Mouse (Mus musculus) CD4-positive helper T cell, adult 2 months (primary cell): Measurements from ENCODE around the gene Mef2b.
"Not testable (repeated sequence)": the region's sequence is repeated elsewhere in the genome, so short reads cannot be mapped to it uniquely, and the experiment has no call there.

Experiments used
- DNase-seq: peaks from one replicate; pipeline ENCODE4 v3.0.0-alpha.2; 2012; ENCODE audit warnings: low read depth, missing footprints, low spot score

The Mef2b gene

DNA sequence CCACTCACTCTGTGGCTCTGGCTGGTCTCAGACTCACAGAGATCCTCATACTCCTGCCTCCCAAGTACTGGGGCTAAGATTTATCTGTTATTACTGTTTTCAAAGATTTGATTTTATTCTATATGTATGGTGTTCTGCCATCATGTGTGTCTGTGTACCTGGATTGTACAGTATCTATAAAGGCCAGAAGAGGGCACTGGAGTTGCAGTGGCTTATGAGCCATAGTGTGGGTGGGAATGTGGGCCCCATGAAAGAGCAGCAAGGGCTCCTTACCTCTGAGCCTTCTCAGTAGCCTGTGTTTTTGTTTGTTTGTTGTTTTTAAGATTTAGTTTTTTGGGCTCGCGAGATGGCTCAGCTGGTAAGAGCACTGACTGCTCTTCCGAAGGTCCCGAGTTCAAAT, 39.6 kb downstream of the Mef2b start:
- DNase-seq, result peak; percentile 34

DNA sequence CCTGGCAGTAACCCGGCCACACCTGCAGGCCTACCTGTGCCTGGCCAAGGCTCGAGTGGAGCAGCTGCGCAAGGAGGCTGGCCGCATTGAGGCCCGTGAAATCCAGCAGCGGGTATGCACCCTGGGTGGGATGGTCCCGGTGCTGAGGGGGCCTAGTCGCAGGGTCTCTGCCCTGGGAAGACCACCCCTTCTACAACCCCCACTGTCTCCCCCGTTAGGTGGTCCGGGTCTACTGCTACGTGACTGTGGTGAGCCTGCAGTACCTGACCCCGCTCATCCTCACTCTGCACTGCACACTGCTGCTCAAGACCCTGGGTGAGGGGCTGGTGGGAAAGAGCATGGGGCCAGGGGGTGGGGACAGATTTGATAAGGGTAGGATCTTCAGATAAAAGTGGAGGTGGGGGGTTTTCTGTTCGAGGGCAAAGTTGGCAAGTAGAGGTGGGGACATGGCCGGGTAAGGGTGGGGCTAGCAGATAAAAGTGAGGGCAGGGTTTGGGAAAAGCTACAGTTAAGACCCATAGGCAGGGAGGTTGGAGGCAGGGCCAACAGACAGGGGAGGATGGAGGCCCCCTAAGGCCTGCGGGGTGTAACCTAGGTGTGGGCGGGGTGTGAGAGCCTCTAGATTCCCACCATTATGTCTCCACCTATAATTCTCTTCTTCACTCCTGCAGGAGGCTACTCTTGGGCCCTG, 41.8 kb downstream of the Mef2b start:
- DNase-seq, result no peak

DNA sequence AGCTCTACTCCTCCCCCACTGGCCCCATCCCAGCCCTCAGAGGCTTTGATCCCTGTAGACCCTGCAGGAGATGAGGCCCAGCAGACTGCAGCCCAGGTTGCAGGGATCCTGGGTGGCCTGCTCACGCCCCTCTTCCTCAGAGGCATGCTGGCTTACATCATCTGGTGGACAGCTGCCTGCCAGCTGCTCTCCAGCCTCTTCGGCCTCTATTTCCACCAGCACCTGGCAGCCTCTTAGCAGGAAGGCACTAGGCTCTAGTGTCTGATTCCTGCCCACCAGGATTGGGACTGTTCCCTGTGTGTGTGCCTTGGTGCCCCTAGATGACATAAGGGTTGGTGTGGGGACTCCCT, 42.4 kb downstream of the Mef2b start:
- no peak for DNase-seq

DNA sequence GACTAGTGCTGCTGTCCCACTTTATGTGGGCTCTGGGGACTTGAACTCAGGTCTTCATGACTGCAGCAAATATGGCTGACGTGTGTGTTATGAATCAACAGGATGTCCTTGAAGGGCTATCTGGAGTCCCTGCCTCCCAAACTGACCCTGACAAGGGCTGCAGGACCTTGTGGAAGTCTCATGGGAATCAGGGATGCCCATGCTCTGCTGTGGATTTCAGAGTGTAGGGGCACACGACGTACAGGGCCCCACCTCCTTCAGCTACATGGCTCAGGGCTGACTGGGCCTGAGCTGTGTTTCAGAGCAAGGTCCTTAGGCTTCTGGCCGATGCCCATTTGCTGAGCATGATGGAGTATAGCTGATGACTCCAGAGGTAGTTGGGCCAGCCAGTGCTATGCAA, 43.7 kb downstream of the Mef2b start:
- no peak for DNase-seq

DNA sequence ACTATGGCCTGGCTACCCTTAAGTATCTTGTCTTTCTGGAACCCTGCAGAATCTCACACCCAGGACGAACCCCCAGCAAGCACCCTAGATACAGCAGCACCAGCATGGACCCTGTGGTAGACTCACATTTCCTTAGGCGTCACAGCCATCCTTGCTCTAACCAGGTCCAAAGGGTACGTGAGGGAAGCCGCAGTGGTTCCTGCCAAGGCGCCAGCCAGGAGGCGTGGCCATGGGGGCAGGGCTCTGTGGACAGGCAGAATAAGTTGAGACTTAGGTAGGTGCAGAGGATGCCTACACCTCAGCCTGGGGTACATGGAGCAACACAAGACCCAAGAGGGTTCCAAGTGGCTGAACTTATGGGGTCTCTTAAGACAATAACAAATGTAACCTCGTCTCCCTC, 49.2 kb downstream of the Mef2b start:
- no peak for DNase-seq

DNA sequence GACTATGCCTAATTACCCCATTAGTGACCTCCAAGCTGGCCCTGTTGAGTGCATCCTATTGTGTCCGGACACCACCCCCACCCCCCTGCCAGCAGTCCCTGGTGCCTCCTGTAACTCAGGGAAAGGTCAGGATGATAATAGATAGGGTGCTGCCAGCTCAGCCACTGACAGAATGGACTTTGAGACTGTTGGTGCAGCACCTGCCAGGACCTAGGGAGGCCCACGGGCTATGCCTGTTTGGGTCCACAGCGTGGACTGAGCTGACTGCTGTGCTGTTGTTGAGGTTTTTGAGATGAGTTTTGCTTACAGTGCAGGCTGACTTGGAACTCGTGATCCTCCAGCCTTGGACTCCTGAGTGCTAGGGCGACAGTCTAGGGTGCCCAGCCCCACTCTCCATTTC, 53.7 kb downstream of the Mef2b start:
- DNase-seq, result no peak

DNA sequence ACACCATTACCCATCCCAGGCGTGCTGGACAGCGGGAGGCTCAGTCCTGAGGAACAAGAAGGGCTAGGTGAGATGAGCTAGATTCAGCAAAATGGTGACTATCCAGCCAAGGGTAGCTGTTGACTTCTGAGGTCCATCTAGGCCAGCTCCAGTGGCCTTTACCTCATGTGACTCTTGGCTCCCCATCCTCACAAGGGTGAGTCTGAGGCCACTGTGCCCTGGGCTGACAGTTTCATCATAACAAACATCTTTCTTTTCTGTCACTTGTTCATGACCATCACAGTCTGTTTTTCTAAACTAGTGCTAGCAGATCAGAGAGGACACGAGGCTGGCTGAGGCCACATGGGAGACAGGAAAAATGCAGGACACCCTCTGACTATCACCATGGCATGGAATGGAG, 54.7 kb downstream of the Mef2b start:
- DNase-seq, result no peak

DNA sequence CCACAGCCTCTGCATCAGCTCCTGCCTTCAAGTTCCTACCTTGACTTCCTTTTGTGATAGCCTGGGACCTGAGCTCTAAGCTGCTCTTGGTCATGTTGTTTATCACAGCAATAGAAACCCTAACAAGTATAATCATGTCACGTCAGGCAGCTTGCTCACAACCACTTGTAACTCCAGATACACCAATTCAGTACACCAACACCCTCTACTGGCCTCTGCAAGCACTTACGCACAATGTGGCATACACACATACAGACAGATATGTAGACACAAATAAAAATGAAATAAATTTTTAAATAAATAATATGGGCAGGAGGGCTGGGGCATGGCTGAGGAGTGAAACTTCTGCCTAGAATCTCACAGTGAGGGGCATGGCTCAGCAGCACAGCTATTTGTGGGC, 56.3 kb downstream of the Mef2b start:
- DNase-seq, result no peak

DNA sequence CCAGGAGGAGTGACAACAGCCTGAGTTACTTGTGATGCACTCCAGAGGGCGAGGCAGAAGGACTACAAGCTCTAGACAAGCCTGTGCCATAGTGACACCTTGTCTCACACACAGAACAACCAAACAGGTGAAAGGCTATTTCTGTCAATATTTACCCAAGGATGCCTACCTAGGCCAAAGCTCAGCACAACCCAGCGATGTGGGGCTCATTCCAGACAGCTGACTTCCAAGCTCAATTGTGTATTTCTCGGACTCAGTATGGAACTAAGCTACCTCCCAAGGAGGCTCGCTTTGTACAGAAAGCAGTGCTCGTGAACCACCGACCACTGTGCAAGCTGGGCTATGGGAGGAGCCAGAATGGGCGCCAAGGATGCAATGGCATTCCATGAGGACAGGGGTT, 58.1 kb downstream of the Mef2b start:
- no peak for DNase-seq

DNA sequence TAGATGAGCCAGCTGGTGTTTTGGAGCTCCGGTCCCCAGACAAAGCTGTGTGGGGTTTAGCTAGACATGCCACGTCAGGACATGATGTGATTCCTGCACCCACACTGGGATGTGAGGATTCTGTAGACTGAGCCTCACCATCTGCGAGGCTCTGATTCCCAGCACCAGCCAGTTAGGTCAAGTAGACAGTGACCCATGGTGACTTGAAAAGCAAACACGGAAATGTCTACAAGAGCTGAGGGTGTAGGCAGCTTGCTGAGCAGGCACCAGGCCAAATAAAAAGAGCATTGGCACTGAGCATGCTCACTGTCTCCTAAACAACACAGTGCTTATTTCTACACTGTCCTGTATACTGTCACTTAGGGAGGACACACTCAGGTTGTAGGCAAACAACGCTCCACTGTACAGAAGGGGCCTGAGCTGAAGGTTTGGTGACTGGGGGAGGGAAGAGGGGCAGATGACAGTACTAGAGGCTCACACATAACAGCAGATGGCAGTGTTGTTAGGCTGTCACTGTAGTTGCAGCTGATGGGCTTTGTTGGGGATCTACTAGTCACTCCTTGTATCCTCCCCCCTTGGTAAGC, 60.7 kb downstream of the Mef2b start:
- no peak for DNase-seq

DNA sequence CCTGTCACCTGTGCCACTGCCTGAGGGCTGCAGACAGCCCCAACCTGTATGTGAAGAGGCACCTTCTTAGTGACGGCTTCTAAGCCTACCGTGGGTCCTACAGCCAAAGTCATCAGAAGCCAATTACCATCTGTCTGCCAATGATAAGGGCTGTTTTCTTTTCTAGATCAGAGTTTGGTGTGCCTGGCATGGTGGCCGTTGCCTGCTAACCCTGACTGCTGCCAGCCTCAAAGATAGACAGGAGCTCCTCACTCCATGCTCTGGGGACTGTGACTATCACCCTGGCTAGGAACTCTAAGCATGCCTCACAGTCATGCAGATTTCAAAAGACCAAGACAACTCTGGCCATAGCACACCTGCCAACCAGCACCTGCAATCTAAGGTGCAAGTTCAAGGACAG, 61.9 kb downstream of the Mef2b start:
- no peak for DNase-seq

DNA sequence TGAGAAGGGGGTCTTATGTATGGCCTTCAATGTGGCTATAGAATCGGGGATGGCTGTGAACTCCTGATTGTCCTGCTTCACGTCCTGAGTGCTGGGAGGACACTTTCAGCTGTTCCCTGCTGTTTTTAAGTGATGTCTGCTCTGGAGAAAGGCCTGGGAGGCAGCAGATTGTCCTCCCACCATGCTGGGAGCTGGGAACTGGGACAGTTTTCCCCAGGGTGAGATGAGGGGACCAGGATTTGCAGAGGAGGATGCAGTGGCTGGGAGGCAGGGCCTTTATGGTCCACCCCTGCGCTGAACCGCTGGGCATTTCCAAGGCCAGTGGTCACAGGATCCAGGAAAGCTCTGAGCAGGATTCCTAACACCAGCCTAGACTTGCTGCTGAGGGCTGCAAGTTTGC, 63.6 kb downstream of the Mef2b start:
- no peak for DNase-seq

DNA sequence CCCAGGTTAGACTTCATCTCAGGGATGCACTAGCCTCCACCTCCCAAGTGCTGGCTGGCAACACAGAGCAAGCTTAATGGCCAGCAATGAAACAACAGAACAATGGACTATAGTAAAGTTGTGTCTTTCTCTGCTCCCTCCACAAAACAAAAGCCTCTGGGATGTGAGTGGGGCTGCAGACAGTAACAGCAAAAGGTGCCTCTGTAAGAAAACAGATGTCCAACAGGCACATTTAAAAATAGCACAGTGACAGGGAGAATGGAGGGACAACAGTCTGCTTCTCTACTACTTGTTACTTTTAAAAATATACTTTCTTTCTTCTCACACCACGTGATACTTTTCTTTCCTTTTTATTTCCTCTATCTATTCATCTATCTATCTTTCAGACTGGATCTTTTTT, 65.2 kb downstream of the Mef2b start:
- no peak for DNase-seq

DNA sequence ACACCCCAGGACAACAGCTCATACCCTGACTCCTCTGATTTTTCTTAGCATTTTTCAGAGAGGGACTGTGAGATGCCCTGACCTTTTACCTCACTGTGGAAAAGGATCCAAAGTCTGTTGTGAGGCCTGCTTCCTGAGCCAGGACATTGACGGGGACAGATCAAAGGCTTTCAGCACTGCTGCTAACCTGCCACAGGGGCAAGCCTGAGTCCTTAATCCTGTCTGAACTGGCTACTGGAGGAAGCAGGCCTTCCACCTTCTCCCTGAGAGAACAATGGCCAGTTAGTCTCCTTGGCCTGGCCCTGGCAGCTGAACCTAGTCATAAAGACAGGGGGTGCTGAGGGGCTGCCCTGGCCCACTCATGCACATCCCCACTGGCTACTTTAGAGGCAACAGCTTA, 68.6 kb downstream of the Mef2b start:
- no peak for DNase-seq

DNA sequence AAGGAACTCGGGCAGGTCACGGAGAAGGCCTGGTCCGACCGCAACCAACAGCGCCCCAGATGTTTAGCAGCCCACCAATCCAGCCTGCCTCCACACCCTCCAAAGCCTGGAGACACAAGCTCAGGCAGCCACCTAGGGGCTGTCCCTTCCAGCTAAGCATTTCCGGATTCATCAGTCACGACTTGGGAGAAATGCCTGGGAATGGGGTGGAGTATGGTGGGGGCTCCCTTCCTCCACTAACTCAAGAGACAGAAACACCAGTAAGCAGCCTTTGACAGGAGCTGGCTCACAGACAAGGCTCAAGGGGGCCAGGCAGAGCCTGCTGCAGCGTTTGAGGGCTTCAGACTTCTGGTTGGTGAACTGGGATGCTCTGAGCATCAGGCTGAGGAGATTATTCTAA, 71.0 kb downstream of the Mef2b start:
- DNase-seq, result no peak

DNA sequence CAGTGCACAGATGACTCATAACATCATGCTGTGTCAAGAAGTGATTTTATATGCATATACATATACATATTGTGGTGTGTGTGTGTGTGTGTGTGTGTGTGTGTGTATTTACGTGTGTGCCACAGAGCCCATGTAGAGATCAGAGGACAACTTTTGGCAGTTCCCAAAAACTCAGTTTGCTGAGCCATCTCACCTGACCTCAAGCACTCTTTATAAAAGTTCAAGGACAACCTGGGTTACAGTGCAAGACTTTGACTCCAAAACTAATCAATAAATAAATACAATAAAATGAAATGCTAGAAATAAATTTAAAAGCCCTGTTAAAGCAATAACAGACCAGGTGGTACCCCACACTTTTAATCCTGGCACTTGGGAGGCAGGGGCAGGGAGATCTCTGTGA, 71.8 kb downstream of the Mef2b start:
- DNase-seq, result peak; percentile 24

DNA sequence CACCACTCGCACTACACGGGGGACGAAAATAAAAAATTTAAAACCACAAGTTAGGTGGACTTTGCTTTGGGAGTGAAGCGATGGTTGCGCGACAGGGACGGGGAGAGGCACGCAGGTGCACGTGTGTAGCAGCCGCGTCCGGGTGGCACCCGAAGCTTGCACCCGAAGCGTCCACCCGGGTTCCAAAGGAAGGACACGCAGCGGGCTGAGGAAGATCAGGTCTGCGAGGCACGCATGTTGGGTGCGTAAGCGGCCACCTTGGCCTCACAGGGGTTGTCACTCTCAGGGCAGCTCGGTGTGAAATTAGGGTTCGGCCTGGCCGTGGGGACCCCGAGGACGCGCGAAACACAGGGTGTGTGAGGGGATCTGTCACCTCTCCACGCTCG, 72.2 kb downstream of the Mef2b start:
- DNase-seq, result no peak

DNA sequence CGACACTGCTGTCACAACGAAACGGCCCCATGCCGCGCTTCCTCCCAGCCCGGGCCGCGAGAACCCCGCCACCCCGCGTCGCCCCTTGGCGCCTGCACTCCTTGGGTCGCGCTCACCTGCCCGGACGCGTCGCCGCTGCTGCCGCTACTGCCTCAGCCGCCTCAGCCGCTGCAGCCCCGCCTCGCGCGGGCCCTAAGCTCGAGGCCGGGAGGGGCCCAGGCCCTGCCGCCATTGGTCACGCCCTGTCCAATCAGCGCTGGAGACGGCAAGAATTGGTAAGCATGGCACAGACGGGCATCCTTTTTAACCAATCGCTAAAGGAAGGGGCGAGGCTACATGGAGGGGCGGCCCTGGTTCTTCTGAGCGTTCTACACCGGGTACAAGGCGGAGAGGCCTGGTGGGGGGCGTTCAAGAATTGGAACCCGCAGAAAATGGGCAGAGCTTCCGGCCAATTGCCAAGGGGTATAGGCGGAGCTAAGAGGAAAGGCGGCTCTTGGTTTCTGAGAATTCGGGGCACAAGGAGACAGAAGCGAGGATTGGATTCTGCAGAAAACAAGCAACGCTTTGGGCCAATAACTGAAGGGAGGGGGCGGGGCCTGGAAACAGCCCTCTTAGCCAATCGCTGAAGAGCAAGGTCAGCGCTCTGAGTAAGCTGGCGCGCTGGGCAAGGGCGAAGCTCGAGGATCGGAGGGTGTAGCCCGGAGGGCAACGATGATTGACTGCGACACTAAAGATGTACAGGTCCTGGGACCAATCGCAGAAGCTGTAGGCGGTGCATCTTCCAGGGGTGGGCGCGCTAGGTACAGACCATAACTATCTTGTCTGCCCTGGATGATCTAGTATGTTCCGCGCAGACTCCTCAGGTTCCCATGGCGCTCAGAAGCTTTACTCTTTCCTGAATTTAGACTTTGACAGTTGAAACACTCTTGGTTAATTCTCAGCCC, 72.9 kb downstream of the Mef2b start, which contains the start of gene Slc25a42:
TSS of gene Slc25a42 (minus strand) at position 194 of the 944 bp plus-strand sequence.
- DNase-seq, result peak; percentile 99

DNA sequence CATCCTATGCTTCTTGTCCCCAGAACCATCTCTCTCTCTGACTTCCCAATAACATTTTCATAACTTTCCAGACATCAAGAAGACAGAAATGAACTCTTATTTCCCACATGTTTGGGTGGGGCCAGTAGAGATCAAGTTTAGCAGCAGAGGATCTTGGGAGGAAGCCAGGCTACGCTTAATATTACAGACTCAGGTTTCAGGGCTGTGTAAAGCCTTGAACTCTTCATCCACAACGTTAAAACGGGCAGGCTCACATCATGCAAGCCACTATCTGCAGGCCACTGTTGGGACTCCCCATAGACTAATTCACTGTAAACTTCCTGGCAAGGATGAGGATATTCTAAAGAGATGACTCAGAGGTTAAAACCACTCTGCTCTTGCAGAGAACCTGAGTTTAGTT, 74.9 kb downstream of the Mef2b start:
- no peak for DNase-seq

DNA sequence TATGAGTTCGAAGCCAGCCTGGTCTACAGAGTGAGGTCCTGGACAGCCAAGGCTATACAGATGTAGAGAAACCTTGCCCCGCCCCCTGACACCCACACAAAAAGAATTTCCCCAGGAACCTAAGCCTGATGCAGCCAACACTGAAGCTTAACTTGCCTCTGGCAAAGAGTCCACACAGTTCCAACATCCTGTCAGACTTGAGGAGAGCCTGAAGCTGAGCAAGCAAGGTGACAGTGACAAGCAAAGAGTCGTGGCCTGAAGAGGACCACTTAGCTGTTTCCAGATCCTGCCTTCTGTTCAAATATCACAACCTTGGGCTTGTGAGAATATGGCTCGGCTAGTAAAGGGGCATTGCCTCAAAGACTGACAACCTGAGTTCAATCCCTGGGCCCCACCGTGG, 75.6 kb downstream of the Mef2b start:
- no peak for DNase-seq

DNA sequence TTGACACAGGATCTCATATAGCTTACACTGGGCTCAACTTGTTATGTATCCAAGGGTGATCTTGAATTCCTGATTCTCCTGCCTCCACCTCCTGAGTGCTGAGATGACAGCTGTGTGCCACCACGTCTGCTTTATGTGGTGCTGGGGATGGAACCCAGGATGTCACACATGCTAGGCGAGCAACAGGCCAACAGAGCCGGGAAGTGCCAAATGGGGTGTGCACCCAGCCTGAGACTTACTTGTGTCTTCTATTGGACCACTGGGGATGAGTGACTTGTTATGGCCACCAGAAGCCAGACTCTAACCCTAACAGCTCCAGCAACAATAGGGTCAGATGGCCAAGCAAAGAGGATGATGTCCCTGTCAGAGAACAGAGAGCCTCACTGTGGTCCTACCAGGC, 76.7 kb downstream of the Mef2b start:
- not testable (repeated sequence) for DNase-seq

DNA sequence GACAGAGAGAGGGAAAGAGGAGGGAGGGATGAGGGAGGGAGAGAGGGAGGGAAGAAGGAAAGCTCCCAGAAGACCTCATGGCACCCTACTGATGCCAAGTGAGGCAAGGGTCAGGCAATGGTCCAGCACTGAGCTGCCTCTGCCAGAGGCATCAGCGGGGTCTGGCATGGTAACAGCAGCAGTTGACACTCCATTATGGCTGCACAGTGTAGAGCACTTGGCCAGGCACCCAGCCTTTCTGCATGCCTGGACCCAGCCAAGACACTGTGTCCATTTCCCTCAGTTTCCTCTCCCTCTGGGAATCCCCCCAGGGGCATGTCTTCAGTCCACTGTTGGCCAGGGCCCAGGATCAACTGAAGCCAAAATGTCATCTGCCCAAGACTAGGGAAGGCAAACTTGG, 77.1 kb downstream of the Mef2b start:
- DNase-seq, result no peak
